Mouse (Mus musculus) myocyte (in vitro differentiated cells): ENCODE results near the gene 1110017D15Rik.

Experiments used
- CEBPB ChIP-seq: IDR thresholded peaks from 2 replicates; pipeline ENCODE4 v1.6.1; 2011; ENCODE audit warnings: mild to moderate bottlenecking, moderate library complexity; ENCODE audit not compliant: poor library complexity, insufficient read depth, severe bottlenecking
- E2F4 ChIP-seq: IDR thresholded peaks from one replicate; pipeline ENCODE4 v1.6.1; 2011; ENCODE audit warnings: mild to moderate bottlenecking, control low read depth, moderate library complexity; ENCODE audit not compliant: insufficient read depth
- MAX ChIP-seq: IDR thresholded peaks from one replicate; pipeline ENCODE4 v1.6.1; 2011; ENCODE audit warnings: low read depth, mild to moderate bottlenecking, control low read depth
- MYOD1 ChIP-seq, 3 experiments: IDR thresholded peaks; one replicate each; pipeline ENCODE4 v1.6.1; 2011; ENCODE audit warnings: control low read depth in 2 of 3, low read depth in 2 of 3, mild to moderate bottlenecking in 2 of 3, moderate library complexity in 1 of 3; ENCODE audit not compliant: insufficient read length in 2 of 3, control insufficient read depth in 1 of 3
- MYOG ChIP-seq, 3 experiments: IDR thresholded peaks; one replicate each; pipeline ENCODE4 v1.6.1; 2011; ENCODE audit warnings: control low read depth in 2 of 3, low read depth in 2 of 3, mild to moderate bottlenecking in 2 of 3; ENCODE audit not compliant: insufficient read length in 2 of 3, control insufficient read depth in 1 of 3, insufficient read depth in 1 of 3
- POLR2A ChIP-seq: IDR thresholded peaks from one replicate; pipeline ENCODE4 v1.6.1; 2011; ENCODE audit warnings: low read depth, mild to moderate bottlenecking, control low read depth, moderate library complexity; ENCODE audit not compliant: insufficient read length
- POLR2AphosphoS2 ChIP-seq: IDR thresholded peaks from one replicate; pipeline ENCODE4 v1.6.1; 2011; ENCODE audit warnings: low read depth, control low read depth; ENCODE audit not compliant: insufficient read length
- SRF ChIP-seq: IDR thresholded peaks from one replicate; pipeline ENCODE4 v1.6.1; 2011; ENCODE audit warnings: low read depth; ENCODE audit not compliant: control insufficient read depth, insufficient read length
- TCF12 ChIP-seq: IDR thresholded peaks from one replicate; pipeline ENCODE4 v1.6.1; 2011; ENCODE audit warnings: mild to moderate bottlenecking, control low read depth; ENCODE audit not compliant: poor library complexity, insufficient read depth, severe bottlenecking
- USF1 ChIP-seq: IDR thresholded peaks from one replicate; pipeline ENCODE4 v1.6.1; 2011; ENCODE audit warnings: low read depth, mild to moderate bottlenecking, control low read depth, moderate library complexity

- TF ChIP-seq POLR2A (no peak), E2F4 (no peak), MAX (no peak), USF1 (no peak), MYOG (IDR thresholded peaks at IDR 0.05; ENCODE audit: control insufficient read depth in 1 of 3, insufficient read depth in 1 of 3, insufficient read length in 2 of 3, low read depth in 2 of 3) (no peak), TCF12 (no peak), SRF (no peak), MYOD1 (IDR thresholded peaks at IDR 0.05; ENCODE audit: control insufficient read depth in 1 of 3, insufficient read length in 2 of 3, low read depth in 2 of 3) (no peak), CEBPB (no peak), POLR2AphosphoS2 (no peak)
Observed at GRCm38 (mm10) chr4:41519195-41519594, 2.1 kb upstream of the 1110017D15Rik start.
